Mouse (Mus musculus): ENCODE measurements at regions not wholly inside any gene's neighbourhood (a gene's known extent, or its start where the extent isn't known, plus 50 kb on each side); places are given as distances from the start of the nearest gene placed in this dataset.

DNA sequence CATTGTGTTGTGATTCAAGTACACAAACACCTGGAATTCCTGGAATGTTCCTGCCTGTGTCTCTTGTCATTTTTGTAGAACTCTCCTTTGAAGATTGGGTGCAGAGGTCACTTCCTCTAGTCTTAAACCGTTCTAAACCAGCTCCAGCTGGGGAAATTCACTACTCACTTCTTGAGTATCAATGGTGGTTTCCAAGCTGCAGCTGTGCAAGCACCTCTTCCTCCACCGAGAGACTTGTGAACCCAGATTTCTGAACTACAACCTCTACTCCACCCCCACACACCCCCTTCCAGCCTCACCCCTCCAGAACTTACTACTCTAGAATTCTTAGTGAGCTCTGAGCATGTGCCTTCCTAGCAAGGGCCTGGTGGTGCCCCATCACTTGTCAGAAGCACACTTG, 1387.0 kb downstream of the Gsdmc2 start:
- TF ChIP-seq POLR2A (IDR thresholded peaks at IDR 0.05; ENCODE audit: low read depth, low read length), result no peak
- no peak for TF ChIP-seq CTCF (IDR thresholded peaks at IDR 0.05; ENCODE audit: extremely low read depth, insufficient read depth, insufficient read length, insufficient replicate concordance)

Data from spleen, adult 2 months (tissue).